Mouse (Mus musculus) ES-E14 (cell line): ENCODE measurements around the gene Pxt1. TPM values are rescaled to one million over a fixed set of nuclear protein-coding genes. Genes with fewer than 3 reads are reported as not detected.

Experiments used
- DNase-seq: peaks from one replicate; pipeline ENCODE4 v3.0.0-alpha.2; 2013; ENCODE audit warnings: low read depth, low spot score
- H3K27ac ChIP-seq: 2 replicates; pipeline ENCODE4 v1.5.1; 2012; ENCODE audit warnings: low read depth, mild to moderate bottlenecking, low read length, moderate library complexity, mixed read lengths; ENCODE audit not compliant: poor library complexity, insufficient read depth, severe bottlenecking
- H3K36me3 ChIP-seq: 2 replicates; pipeline ENCODE4 v1.6.1; 2012; ENCODE audit warnings: mild to moderate bottlenecking, low read length, moderate library complexity, mixed read lengths; ENCODE audit not compliant: control insufficient read depth, poor library complexity, insufficient read depth, severe bottlenecking
- H3K4me1 ChIP-seq, 2 experiments: fragments of 150-350 bp in 1 of 2; sonication (generic) in 1 of 2; 2 replicates each; pipeline ENCODE4 v1.6.1; 2012; ENCODE audit warnings: low read length in 2 of 2, mild to moderate bottlenecking in 1 of 2, mixed read lengths in 1 of 2; ENCODE audit not compliant: control insufficient read depth in 2 of 2, insufficient read depth in 2 of 2, poor library complexity in 1 of 2
- H3K4me3 ChIP-seq, 2 experiments: fragments of 150-350 bp in 1 of 2; sonication (generic) in 1 of 2; 2 replicates each; pipeline ENCODE4 v1.5.1; 2012; ENCODE audit warnings: low read length in 2 of 2, low read depth in 1 of 2, mild to moderate bottlenecking in 1 of 2, mixed read lengths in 1 of 2; ENCODE audit not compliant: insufficient read depth in 1 of 2, poor library complexity in 1 of 2, severe bottlenecking in 1 of 2
- H3K9ac ChIP-seq: 2 replicates; pipeline ENCODE4 v1.6.1; 2012; ENCODE audit warnings: low read depth, mild to moderate bottlenecking, low read length, mixed read lengths; ENCODE audit not compliant: poor library complexity, insufficient read depth, severe bottlenecking
- H3K9me3 ChIP-seq: fragments of 150-350 bp; sonication (generic); 2 replicates; pipeline ENCODE4 v1.6.1; 2012; ENCODE audit warnings: low read depth, mild to moderate bottlenecking, low read length; ENCODE audit not compliant: control insufficient read depth, insufficient read depth
- CHD2 ChIP-seq: IDR thresholded peaks from 2 replicates; pipeline ENCODE4 v1.6.1; 2014; ENCODE audit warnings: mild to moderate bottlenecking, low read depth, low read length, inconsistent platforms
- HCFC1 ChIP-seq: IDR thresholded peaks from 2 replicates; pipeline ENCODE4 v1.6.1; 2012; ENCODE audit warnings: low read length, inconsistent platforms, borderline replicate concordance; ENCODE audit not compliant: insufficient read depth
- MAFK ChIP-seq: IDR thresholded peaks from 2 replicates; pipeline ENCODE4 v1.6.1; 2014; ENCODE audit warnings: mild to moderate bottlenecking, low read depth, low read length, inconsistent platforms; ENCODE audit not compliant: insufficient read depth
- ZC3H11A ChIP-seq: IDR thresholded peaks from 2 replicates; pipeline ENCODE4 v1.6.1; 2012; ENCODE audit warnings: low read depth, mild to moderate bottlenecking, inconsistent platforms, low read length, borderline replicate concordance
- ZNF384 ChIP-seq: IDR thresholded peaks from 2 replicates; pipeline ENCODE4 v1.6.1; 2012; ENCODE audit warnings: low read depth, low read length, inconsistent platforms
- in situ Hi-C, 2 experiments: fragments of 600-800 bp; cut with MboI; formaldehyde crosslinking; loops; one replicate each; pipeline ENCODE4 v1.15.1; 2025; ENCODE audit warnings: low sequenced_read_pairs in 2 of 2, inconsistent platforms in 1 of 2; ENCODE audit not compliant: unreplicated experiment in 2 of 2
- total RNA-seq: library from RNA; depleted of rRNA; stranded (reverse); fragments of 300-350 nt; gene quantifications from 2 replicates; pipeline ENCODE4 v1.2.3, GENCODE M21; 2012

Gene Pxt1
- total RNA-seq, 1 experiment, result 0.36 TPM

DNA sequence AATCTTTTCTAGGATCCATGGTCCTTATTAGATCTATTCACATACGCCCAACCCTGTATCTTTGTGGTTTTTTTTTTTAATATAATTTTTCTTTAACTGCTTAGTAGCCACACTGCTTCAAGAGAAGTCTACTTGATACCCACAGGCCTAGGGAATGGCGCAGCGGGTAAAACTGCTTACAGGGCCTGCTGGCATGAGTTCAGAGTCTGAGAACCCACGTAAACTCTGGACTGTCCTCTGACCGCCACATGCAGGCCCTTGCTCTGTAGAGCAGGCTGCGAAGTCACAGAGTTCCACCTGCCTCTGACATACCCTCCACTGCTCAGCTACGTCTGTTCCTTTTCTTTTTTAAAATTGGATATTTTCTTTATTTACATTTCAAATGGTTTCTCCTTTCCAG lies 841 bp upstream of the Pxt1 start:
- H3K9me3 ChIP-seq, result no peaks in the 10 kb centered on the region

DNA sequence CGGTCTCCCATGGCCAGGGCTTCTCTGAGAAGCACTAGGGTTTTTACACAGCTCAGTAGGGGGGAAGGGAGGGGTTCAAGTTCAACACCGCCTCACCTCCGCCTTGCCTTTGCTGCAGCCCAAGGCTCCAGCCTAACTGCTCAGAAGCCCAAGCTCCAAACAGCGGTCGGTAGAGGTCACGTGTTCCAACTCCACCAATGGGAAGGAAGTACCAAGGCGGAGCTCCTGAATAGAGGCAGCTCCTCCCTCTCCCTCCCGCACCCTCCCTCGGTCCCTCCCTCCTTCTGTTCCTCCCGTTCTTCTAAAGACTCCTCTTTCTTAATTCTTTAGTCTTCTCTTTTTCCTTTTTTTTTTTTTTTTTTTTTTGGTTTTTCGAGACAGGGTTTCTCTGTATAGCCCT lies 1.5 kb downstream of the Pxt1 start:
- in situ Hi-C loops, result no loop called here
- TF ChIP-seq ZNF384 (peak; percentile 68; the same call in 1 of the 2 replicates), HCFC1 (no peak), MAFK (no peak), CHD2 (no peak), ZC3H11A (no peak)
- Histone ChIP-seq H3K9me3 (peaks cover under 1% of the 10 kb centered on the region; the same call in 1 of the 2 replicates), H3K4me3 (peak overlapping the region in 1 of 2 experiments; percentile 25; a peak in 2 of 4 replicates), H3K4me1 (peaks cover 0 to 4% of the 10 kb centered on the region in 2 experiments; a peak in 2 of 4 replicates), H3K9ac (peak overlapping the region; percentile 28; the same call in 1 of the 2 replicates), H3K27ac (peak overlapping the region; percentile 24; the same call in 1 of the 2 replicates), H3K36me3 (no peaks in the 10 kb centered on the region)
- peak; percentile 80 for DNase-seq

More for the DNA sequence above, 841 bp upstream of the Pxt1 start:
- H3K36me3 ChIP-seq, result no peaks in the 10 kb centered on the region
- 0 out of 2 replicates have a peak overlapping the region, but pooled peaks have one; percentile 36 for H3K9ac ChIP-seq
- no peak overlapping the region for H3K4me3 ChIP-seq
- no peak for DNase-seq
- no peak overlapping the region for H3K27ac ChIP-seq
- H3K4me1 ChIP-seq, result peaks cover 0 to 4% of the 10 kb centered on the region in 2 experiments; a peak in 2 of 4 replicates
- in situ Hi-C loops, result no loop called here
- TF ChIP-seq CHD2, result no peak
- TF ChIP-seq MAFK, result no peak
- no peak for TF ChIP-seq ZNF384
- no peak for TF ChIP-seq ZC3H11A

DNA sequence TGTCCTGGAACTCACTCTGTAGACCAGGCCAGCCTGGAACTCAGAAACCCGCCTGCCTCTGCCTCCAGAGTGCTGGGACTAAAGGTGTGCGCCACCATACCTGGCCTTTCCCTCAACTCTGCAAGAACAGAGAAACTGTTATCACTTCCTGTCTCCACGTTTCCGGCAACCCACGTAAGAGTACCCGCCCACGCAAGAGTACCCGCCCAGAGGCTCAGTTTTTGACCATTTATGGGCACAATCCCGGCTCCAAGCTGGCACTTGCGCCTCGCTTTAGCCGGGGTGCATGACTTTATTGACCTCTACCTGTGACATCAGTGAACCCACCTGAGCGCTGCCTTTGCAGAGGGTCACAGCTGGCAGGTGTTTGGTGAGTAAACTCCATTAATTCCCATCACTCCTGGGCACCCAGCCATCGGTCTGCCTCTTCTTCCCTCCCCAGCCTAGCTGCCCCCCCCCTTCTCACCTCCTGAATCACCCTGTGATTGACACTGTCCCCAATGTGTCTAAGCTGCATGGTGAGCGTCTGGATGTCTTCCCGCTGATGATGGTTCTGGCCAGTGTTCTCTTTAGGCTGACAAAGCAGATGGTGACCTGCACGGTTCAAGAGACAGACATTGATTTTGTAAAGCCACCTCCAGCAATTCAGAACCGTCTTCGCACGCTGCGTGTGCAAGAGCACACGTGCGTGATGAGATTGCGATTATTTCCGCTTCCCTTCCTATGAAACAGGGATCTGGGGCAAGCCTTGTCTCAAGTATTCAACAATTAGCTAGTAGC lies 2.7 kb downstream of the Pxt1 start:
- TF ChIP-seq MAFK (no peak), ZC3H11A (no peak), ZNF384 (no peak), CHD2 (no peak), HCFC1 (no peak)

DNA sequence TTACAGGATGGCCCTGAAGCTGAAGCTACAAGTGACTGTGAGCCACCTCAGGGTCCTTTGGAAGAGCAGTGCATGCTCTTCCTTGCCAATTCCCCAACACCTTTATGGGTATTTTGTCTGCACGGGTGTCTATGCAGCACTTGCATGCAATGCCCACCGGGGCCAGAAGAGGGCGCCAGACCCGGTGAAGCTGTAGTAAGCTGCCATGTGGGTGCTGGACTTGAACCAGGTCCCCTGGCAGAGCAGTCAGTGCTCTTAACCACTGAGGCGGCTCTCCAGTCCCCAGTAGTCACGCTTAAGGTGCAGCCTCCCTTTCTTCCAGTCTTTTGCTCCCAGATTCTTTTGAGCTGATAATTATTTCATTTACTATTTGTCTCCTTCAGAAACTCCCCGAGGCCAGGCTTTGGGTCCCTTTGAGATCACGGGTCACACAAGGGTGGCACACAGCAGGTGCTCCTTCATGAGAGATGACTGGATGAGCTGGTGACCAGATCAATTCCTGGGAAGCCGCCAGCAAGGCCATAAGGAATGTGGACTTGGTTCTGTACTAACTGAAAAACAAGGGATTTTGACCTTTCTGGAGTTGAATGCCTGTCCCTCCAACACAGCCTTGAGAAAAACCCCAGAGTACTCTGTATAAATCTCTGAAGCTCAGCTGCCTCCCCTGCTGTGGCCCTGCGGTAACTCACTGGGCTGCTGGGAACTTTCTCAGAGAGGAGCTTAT lies 6.9 kb downstream of the Pxt1 start:
- in situ Hi-C loops, result no loop called here
- peaks cover 0 to 4% of the 10 kb centered on the region in 2 experiments; a peak in 1 of 4 replicates for H3K4me1 ChIP-seq
- peaks cover 8% of the 10 kb centered on the region; the same call in 1 of the 2 replicates for H3K9me3 ChIP-seq
- H3K27ac ChIP-seq, result no peak overlapping the region
- no peak overlapping the region for H3K9ac ChIP-seq
- H3K36me3 ChIP-seq, result peaks cover 2% of the 10 kb centered on the region; the same call in 1 of the 2 replicates
- no peak for TF ChIP-seq ZC3H11A
- DNase-seq, result no peak
- H3K4me3 ChIP-seq, result no peak overlapping the region

More for the DNA sequence above, 2.7 kb downstream of the Pxt1 start:
- Histone ChIP-seq H3K27ac (no peak overlapping the region; the same call in 1 of the 2 replicates), H3K4me3 (no peak overlapping the region), H3K9ac (no peak overlapping the region), H3K4me1 (peaks cover 0 to 4% of the 10 kb centered on the region in 2 experiments; a peak in 2 of 4 replicates), H3K9me3 (peaks cover 8% of the 10 kb centered on the region; the same call in 1 of the 2 replicates), H3K36me3 (peaks cover 2% of the 10 kb centered on the region; the same call in 1 of the 2 replicates)
- no peak for DNase-seq
- in situ Hi-C loops, result no loop called here
